ENCODE assay signal across 11 mouse cellular contexts in the genomic region with DNA sequence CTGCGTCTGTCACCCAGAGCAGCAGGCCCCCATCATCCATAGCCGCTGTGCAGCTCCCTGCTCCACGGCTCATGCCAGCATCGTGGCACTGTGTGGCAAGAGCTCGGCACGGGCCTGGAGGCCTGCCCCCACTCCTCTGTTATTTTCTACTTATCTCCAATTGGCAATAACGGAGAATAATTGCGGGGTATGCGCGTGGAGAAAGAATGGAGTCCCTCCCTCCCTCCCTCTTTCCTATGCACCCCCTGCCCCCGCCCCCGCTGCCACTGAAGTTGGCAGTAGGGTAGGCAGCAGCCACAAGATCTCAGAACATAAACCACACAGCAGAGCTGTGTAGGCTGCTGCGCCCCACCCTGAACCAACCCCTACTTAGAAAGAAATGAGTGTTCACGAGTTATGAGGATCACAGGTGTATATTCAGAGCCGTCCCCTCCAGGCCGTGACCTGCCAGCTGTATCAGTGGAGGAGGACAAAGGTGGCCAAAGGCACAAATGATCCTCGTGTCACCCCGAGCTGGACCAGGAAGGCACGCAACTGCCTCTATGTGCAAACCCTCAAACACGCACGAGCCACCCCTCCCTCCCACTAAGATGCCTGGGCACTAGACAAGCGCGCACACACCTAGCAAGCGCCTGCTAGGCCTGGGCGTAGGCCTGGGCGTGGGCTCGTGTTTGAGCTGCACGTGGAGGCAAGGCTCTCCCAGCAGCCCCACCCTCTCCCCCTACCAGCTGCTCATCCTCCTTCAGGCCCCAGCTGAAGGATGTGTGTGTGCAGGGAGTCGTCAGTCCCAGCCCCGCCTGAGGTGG.
DNase-seq lines count a peak whose midpoint lies in the region; ATAC-seq and TF ChIP-seq lines count a peak whose summit lies in the region.
"Had no signal": no experiment of that assay in that cellular context is flagged by ENCODE, and none has a peak within 500 bp of the region (broad histone marks: within the 10 kb centered on the region; RNA-seq: fewer than 3 reads in every experiment).

No protein-coding gene starts in this region.

- H3K4me3 ChIP-seq in forebrain, embryonic 11.5 days (ENCODE audit: low read depth, low read length) = no peak overlapping the region
- no peak overlapping the region for H3K4me3 ChIP-seq in forebrain, embryonic 10.5 days
- no peak overlapping the region for H3K4me3 ChIP-seq in myocyte
- no peak overlapping the region for H3K4me3 ChIP-seq in heart, embryonic 12.5 days
- H3K4me3 ChIP-seq: embryonic facial prominence, embryonic 13.5 days had no signal

- H3ac ChIP-seq in myocyte (ENCODE audit: control insufficient read depth, insufficient read length) = no peak overlapping the region

- no peak overlapping the region for H3K9ac ChIP-seq in forebrain, embryonic 11.5 days (ENCODE audit: low read length)
- H3K9ac ChIP-seq in heart, embryonic 12.5 days = no peak overlapping the region
- H3K9ac ChIP-seq: embryonic facial prominence, embryonic 13.5 days; hindbrain, embryonic 14.5 days had no signal

- H3K9me3 ChIP-seq in forebrain, embryonic 11.5 days (ENCODE audit: control insufficient read depth, low read length) = no peaks in the 10 kb centered on the region
- H3K9me3 ChIP-seq in forebrain, embryonic 10.5 days = no peaks in the 10 kb centered on the region
- no peaks in the 10 kb centered on the region; the same call in 1 of the 2 replicates for H3K9me3 ChIP-seq in heart, embryonic 12.5 days (replicated peaks)
- H3K9me3 ChIP-seq: embryonic facial prominence, embryonic 13.5 days had no signal

- no peaks in the 10 kb centered on the region for H3K4me1 ChIP-seq in forebrain, embryonic 11.5 days (replicated peaks; ENCODE audit: control insufficient read depth, insufficient read depth, low read length)
- peaks cover 20% of the 10 kb centered on the region for H3K4me1 ChIP-seq in forebrain, embryonic 10.5 days
- H3K4me1 ChIP-seq in heart, embryonic 12.5 days (replicated peaks) = peaks cover 46% of the 10 kb centered on the region

- no peak overlapping the region for H3K27ac ChIP-seq in forebrain, embryonic 11.5 days (ENCODE audit: low read depth, low read length)
- H3K27ac ChIP-seq in forebrain, embryonic 10.5 days = no peak overlapping the region
- no peak overlapping the region for H3K27ac ChIP-seq in heart, embryonic 12.5 days (ENCODE audit: poor library complexity, severe bottlenecking)
- H3K27ac ChIP-seq: embryonic facial prominence, embryonic 13.5 days; hindbrain, embryonic 14.5 days had no signal

- 88% methylated on average over 30 of the region's 30 CpGs for WGBS in forebrain, embryonic 11.5 days
- WGBS in forebrain, embryonic 10.5 days = 88% methylated on average over 30 of the region's 30 CpGs
- WGBS in heart, embryonic 12.5 days = 83% methylated on average over 30 of the region's 30 CpGs

- no peak overlapping the region for H3K4me2 ChIP-seq in forebrain, embryonic 11.5 days (ENCODE audit: low read depth, low read length, severe bottlenecking)
- H3K4me2 ChIP-seq in myocyte (ENCODE audit: low read depth) = no peak overlapping the region
- H3K4me2 ChIP-seq in heart, embryonic 12.5 days = no peak overlapping the region
- H3K4me2 ChIP-seq: embryonic facial prominence, embryonic 13.5 days; hindbrain, embryonic 14.5 days had no signal

- TF ChIP-seq POLR2A in myocyte (IDR thresholded peaks at IDR 0.05; ENCODE audit: insufficient read length, low read depth) = no peak

- H3K27me3 ChIP-seq in forebrain, embryonic 11.5 days (ENCODE audit: control insufficient read depth, insufficient read depth, low read length) = no peaks in the 10 kb centered on the region
- H3K27me3 ChIP-seq in forebrain, embryonic 10.5 days (ENCODE audit: poor library complexity, severe bottlenecking) = no peaks in the 10 kb centered on the region
- H3K27me3 ChIP-seq in myocyte (ENCODE audit: control insufficient read depth, insufficient read depth, insufficient read length) = no peaks in the 10 kb centered on the region
- no peaks in the 10 kb centered on the region for H3K27me3 ChIP-seq in heart, embryonic 12.5 days (replicated peaks)
- H3K27me3 ChIP-seq: embryonic facial prominence, embryonic 13.5 days had no signal

- no peaks in the 10 kb centered on the region for H3K36me3 ChIP-seq in forebrain, embryonic 11.5 days (ENCODE audit: control insufficient read depth, insufficient read depth, low read length)
- H3K36me3 ChIP-seq in forebrain, embryonic 10.5 days (replicated peaks) = no peaks in the 10 kb centered on the region
- no peaks in the 10 kb centered on the region for H3K36me3 ChIP-seq in myocyte (ENCODE audit: control insufficient read depth, insufficient read depth)
- H3K36me3 ChIP-seq in heart, embryonic 12.5 days = peaks cover 10% of the 10 kb centered on the region; the same call in 1 of the 2 replicates
- H3K36me3 ChIP-seq: embryonic facial prominence, embryonic 13.5 days had no signal

- 0 out of 2 replicates have a peak, but pooled peaks have one; percentile 27 for ATAC-seq in forebrain, embryonic 11.5 days (replicated peaks; ENCODE audit: low FRiP score)
- ATAC-seq in heart, embryonic 12.5 days (ENCODE audit: insufficient number of reproducible peaks, low FRiP score) = no peak

- H3K79me2 ChIP-seq in myocyte (ENCODE audit: control insufficient read depth, insufficient read depth) = no peaks in the 10 kb centered on the region

- DNase-seq in forebrain, embryonic 11.5 days (ENCODE audit: low spot score) = no peak
- DNase-seq in forebrain, embryonic 10.5 days (ENCODE audit: extremely low spot score, low spot score) = no peak
- DNase-seq in right cerebral cortex, adult 2 months (ENCODE audit: low spot score in 2 of 2) = peak; percentile 65 to 66
- DNase-seq in right cerebral cortex, postnatal 10 days (ENCODE audit: low spot score in 2 of 2) = no peak
- DNase-seq in thymus, postnatal 4 days = peak; percentile 55
- no peak for DNase-seq in spleen, adult 12 weeks (ENCODE audit: low spot score)
- DNase-seq: lung, adult 2 months had no signal

TF ChIP-seq in myocyte, 11 proteins besides CTCF, POLR2A, EP300 and RAD21:
- no peak for TF ChIP-seq POLR2AphosphoS2 (IDR thresholded peaks at IDR 0.05; ENCODE audit: insufficient read length, low read depth)
- TF ChIP-seq MAX (IDR thresholded peaks at IDR 0.05; ENCODE audit: low read depth) = no peak
- no peak for TF ChIP-seq TCF12 (IDR thresholded peaks at IDR 0.05; ENCODE audit: insufficient read depth, poor library complexity, severe bottlenecking)
- no peak for TF ChIP-seq CEBPB (IDR thresholded peaks at IDR 0.05; ENCODE audit: insufficient read depth, poor library complexity, severe bottlenecking)
- no peak for TF ChIP-seq REST (IDR thresholded peaks at IDR 0.05; ENCODE audit: insufficient read depth, insufficient read length)
- TF ChIP-seq E2F4 (IDR thresholded peaks at IDR 0.05; ENCODE audit: insufficient read depth) = no peak
- no peak for TF ChIP-seq TCF3 (IDR thresholded peaks at IDR 0.05; ENCODE audit: insufficient read length, low read depth)
- TF ChIP-seq MYOG (IDR thresholded peaks at IDR 0.05; ENCODE audit: control insufficient read depth in 1 of 3, insufficient read depth in 1 of 3, insufficient read length in 2 of 3, low read depth in 2 of 3) = peak in 2 of 3 experiments; percentile 60 to 82
- peak in 1 of 3 experiments; percentile 48 for TF ChIP-seq MYOD1 (IDR thresholded peaks at IDR 0.05; ENCODE audit: control insufficient read depth in 1 of 3, insufficient read length in 2 of 3, low read depth in 2 of 3)
- TF ChIP-seq USF1 (IDR thresholded peaks at IDR 0.05; ENCODE audit: low read depth) = no peak
- no peak for TF ChIP-seq SRF (IDR thresholded peaks at IDR 0.05; ENCODE audit: control insufficient read depth, insufficient read length, low read depth)

Comparison
In these comparisons a context has a peak if more than half of its experiments do, and no peak if none do; other contexts are left out.
1. DNase-seq: peak in right cerebral cortex, adult 2 months (2 of 2) and thymus, postnatal 4 days (single experiment); none in forebrain, embryonic 11.5 days (single experiment), forebrain, embryonic 10.5 days (single experiment), right cerebral cortex, postnatal 10 days (0 of 2) and spleen, adult 12 weeks (single experiment).